Mouse (Mus musculus): ENCODE results near the gene Iqcj.
"Not testable (repeated sequence)": the region's sequence is repeated elsewhere in the genome, so short reads cannot be mapped to it uniquely, and the experiment has no call there.

Gene Iqcj

DNA sequence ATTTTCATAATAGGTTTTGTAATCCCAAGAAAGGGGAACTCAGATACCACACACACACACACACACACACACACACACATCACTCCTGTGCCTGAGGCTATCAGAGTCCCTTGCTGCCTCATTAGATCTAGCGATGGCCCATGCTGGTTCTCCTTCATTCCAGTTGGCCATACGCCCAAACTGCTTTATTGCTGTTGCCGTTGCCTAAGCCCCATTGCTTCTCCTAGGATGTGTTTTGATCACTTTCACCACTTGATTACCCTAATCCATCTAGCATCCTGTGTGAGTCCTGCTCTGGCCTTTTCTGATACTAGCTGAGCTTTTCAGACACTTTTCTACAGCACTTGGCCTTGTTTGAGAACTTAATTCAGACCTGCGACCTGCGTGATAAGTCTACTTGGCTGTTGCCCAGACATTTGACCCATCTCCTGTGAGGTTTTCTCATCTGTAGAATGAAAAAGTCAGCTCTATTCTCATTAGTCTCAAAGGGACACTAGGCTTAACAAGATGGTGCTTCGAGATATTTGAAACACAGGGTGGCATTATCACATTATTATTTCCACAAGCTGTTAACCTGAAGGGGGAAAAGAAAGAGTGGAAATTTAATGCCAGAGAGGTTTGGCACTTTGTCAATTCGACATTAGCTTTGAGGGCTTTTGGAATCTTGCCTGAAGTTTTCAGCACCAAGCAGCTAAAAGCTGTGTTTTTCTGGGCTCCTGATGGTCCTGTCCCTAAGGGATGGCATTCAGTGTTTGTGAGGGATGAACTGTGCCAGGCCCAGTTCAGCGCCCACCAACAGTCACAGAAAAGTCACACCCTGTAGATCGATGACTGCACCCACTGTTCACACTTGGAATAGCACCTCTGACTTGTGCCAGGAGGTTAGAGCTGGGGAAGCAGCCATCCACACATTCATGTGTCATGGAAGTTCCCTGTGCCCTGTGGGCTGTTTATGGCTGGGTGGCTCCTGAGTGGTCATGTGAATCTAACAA is 179.7 kb downstream of the Iqcj start:
- DNase-seq (ENCODE audit: low spot score): no peak

DNA sequence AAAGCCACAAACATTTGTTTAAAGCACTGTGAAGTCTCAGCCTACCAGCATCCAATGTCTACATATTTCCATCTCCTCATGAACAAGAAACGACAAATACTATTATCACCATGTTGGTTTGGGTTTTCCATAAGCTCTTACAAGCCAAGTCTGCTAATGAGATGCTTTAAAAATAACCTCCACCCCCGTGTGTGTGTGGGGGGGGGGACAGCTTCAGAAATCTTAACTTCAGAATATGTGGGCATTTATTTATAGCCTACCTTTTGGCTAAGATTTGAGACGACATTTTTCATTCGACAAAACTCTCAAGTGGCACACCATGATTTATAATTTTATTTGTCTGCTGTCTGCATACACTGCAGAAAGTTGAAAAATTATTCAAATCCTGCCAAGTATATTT is 185.4 kb downstream of the Iqcj start:
- no peak for DNase-seq (ENCODE audit: low spot score)

DNA sequence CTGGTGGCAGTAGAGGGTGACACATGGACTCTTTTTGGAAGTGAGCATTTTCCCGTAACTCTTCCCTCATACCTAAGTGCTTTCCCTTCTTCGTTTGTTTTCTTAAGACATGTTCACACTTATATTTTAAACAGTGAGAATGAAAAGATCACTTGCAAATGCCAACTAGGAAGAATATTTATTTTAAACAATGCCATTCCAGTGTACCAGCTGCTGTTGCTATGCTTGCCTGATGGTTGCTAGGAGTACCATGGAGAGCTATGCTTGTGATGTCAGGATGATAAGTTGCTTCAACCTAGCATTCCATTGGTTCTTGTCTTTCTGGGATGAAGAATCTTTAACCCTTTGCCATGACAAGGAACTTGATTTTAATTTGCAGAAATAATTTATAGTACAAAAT is 193.0 kb downstream of the Iqcj start:
- DNase-seq (ENCODE audit: low spot score): no peak

DNA sequence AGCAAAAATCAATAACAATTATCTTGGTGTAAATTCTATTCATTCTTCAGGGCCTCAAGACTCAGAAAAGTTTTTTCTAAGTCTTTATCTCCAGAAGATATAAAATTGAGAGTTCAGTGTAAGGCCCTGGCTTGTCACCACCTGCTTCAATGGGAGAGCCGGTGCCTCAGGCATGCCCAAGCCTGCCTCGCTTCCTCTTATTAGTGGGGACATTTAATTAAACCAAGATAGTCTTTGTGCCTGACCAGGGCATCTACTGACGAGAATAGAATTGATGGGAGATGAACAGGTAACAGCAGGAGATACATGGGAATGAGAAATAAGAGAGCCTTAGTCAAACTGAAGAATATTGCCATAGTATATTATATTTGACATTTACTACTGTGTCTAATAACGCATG is 200.1 kb downstream of the Iqcj start:
- DNase-seq (ENCODE audit: low spot score): no peak

DNA sequence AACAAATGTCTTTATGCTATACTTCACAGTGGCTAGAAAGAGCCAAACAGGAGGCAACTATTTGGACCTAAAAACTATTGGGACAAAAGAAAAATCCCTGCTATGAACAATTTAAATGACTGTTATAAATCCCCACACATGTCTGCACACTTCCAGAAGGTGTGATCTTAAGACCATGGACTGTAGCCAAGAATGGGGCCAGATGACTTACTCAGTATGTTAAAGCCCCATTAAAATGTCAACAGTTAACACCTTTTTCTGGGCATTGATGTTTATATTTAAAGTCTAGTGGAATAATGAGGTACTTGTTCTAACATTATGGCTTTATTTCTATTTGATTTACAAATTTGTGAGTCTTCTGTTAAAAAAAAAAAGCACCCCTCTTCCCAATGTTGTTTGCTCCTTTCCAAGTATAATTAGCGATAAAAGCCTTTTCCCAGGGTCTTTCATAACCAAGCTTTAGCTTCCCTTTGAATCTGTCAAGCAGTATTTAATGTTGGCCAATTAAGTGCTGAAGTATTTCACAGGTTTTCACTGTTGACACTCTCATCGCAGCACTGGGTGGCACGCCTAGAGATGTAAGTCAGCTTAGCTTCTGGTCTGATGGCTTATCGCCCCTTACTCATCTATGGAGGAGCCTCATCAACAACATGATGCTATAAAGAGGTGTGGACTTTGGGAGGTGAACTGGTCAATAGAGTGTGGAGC is 204.9 kb downstream of the Iqcj start:
- no peak for DNase-seq (ENCODE audit: low spot score)

DNA sequence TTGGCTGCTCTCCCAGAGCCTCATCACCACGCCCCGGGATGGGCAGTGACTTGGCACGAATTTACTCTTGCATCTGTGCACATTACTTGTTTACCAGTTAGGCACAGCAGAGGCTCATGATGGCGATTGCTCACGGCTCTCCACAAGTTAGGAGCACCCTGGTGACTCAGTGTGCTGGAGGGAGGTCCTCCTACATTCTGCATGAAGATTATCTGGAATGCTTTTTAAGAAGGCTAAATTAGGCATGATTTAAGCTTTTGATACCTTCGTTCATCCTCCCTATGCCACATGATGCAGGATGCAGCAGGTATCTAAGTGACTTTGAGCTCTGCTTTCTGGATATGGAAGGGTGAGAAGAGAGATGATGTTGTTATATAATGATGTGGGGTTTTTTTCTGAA is 207.5 kb downstream of the Iqcj start:
- not testable (repeated sequence) for DNase-seq (ENCODE audit: low spot score)

DNA sequence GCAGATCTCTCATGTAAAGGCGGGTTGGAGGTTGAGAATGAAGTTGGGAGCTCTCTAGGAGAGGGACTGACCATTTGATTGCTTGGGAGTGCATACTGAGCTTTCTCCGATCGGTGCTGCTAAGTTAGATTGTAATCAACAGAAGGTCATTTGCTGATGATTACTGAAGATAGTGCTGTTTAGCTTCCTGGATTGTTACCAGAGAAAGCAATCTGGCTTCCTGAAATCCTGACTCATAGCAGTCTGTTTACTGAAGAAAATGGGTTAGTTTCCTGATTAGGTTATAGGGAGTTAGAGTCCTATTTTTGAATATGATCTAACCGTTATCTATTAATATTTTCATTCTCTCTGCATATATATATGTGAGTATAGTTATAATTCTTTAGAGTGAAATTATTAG is 209.3 kb downstream of the Iqcj start:
- DNase-seq (ENCODE audit: low spot score): no peak

DNA sequence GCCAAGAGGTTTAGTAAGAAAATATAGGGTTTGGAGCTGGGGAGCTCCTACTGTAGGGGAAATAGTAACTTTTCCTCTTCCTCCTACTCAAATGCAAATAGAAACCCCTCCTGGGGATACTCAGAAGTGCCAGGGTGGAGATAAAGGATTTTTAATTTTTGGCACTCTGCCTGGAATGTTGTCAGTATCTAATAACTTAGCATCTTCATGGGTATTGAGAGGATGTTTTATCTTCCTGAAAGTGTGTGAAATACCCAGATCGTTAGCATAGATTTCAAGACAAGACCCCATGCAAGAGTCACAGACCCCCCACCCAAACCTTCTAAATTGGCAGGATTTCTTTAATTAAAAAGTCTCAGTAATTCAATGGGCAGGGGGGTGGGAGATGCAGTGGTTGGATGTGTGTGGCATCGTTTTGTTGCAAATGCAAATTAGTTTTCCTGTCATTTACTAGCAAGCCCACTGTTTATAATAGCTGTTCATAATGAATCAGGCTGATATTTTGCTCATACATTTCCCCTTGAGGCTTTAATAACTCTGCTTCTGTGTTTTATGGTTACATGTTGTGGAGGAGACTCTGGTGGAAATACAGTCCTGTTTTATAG is 213.2 kb downstream of the Iqcj start:
- no peak for DNase-seq (ENCODE audit: low spot score)

Data from urinary bladder, postnatal 10 days (tissue).